In the genomic region with DNA sequence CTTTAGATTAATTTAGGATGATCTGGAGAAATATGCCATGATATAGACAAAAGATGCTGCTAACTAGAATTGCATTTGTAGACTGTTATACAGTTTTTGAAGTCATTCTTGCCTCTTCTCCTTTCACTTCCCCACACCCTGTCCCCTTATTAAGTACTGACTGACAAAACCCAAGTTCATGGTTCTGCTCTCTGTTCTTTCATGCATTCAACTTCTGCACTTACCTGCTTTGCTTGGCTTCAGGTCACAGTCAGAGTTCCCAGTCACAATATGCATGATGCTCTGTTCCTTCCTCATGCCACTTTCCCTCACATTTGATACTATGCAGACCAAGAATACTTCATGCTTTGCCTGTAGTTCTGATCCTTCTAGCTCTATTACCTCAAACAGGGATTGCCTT, we compare ENCODE assay signal across 25 mouse cellular contexts.
"Had no signal": no experiment of that assay in that cellular context is flagged by ENCODE, and none has a peak within 500 bp of the region (broad histone marks: within the 10 kb centered on the region; RNA-seq: fewer than 3 reads in every experiment).

No protein-coding gene starts in this region.

- H3K27ac ChIP-seq: gastrocnemius, adult 2 months; heart, embryonic 10.5 days; hindbrain, embryonic 10.5 days; hindbrain, embryonic 12.5 days; hindbrain, embryonic 14.5 days; left cerebral cortex, adult 2 months; limb, embryonic 10.5 days; limb, embryonic 12.5 days had no signal

- H3K27me3 ChIP-seq: heart, embryonic 12.5 days; hindbrain, embryonic 12.5 days; limb, embryonic 12.5 days had no signal

- H3K9me3 ChIP-seq: heart, embryonic 10.5 days; heart, embryonic 12.5 days; hindbrain, embryonic 10.5 days; hindbrain, embryonic 12.5 days; limb, embryonic 10.5 days; limb, embryonic 12.5 days had no signal

- H3K4me2 ChIP-seq: heart, embryonic 12.5 days; hindbrain, embryonic 12.5 days; hindbrain, embryonic 14.5 days; limb, embryonic 12.5 days had no signal

- H3K36me3 ChIP-seq: heart, embryonic 10.5 days; heart, embryonic 12.5 days; hindbrain, embryonic 10.5 days; hindbrain, embryonic 12.5 days; limb, embryonic 10.5 days; limb, embryonic 12.5 days had no signal

- ATAC-seq: hindbrain, embryonic 16.5 days; inflammation-experienced regulatory T-cells, adult 6 months; intestine, embryonic 16.5 days had no signal

- H3K4me1 ChIP-seq: heart, embryonic 12.5 days; hindbrain, embryonic 12.5 days; limb, embryonic 10.5 days; limb, embryonic 12.5 days had no signal

- DNase-seq: gastrocnemius, adult 2 months; gastrocnemius, postnatal 10 days; gastrocnemius, postnatal 25 days; heart, adult 18-20 months; heart, postnatal 10 days; heart, postnatal 4 days; kidney, adult 11 months; kidney, adult 2 months; kidney, adult 9 months; kidney, postnatal 10 days; kidney, postnatal 25 days; kidney, postnatal 4 days; liver had no signal

- H3K9ac ChIP-seq: heart, embryonic 12.5 days; hindbrain, embryonic 12.5 days; hindbrain, embryonic 14.5 days; limb, embryonic 12.5 days had no signal

- H3K4me3 ChIP-seq: gastrocnemius, adult 2 months; heart, embryonic 10.5 days; heart, embryonic 12.5 days; hindbrain, embryonic 10.5 days; hindbrain, embryonic 12.5 days; layer of hippocampus, adult 2 months; left cerebral cortex, adult 2 months; limb, embryonic 10.5 days; limb, embryonic 12.5 days had no signal
